Mouse (Mus musculus): ENCODE data around the gene Nrarp. TPM values are rescaled to one million over a fixed set of nuclear protein-coding genes. Genes with fewer than 3 reads are reported as not detected.

Gene Nrarp
- polyA plus RNA-seq, 1 experiment from 2014 or later = 11.0 TPM

GRCm38 (mm10) chr2:25171101-25171768, 9.3 kb upstream of the Nrarp start:
- no peak overlapping the region for H3K4me2 ChIP-seq (ENCODE audit: low read depth, low read length)
- no peaks in the 10 kb centered on the region for H3K9me3 ChIP-seq (replicated peaks; ENCODE audit: control insufficient read depth, low read length)
- WGBS = 83% methylated on average over 6 of the region's 6 CpGs
- ATAC-seq (ENCODE audit: insufficient read depth, low FRiP score) = no peak
- H3K4me3 ChIP-seq (replicated peaks; ENCODE audit: low read length) = no peak overlapping the region
- no peak overlapping the region for H3K27ac ChIP-seq (ENCODE audit: low read length)
- no peak overlapping the region for H3K9ac ChIP-seq (ENCODE audit: low read length)
- no peaks in the 10 kb centered on the region for H3K27me3 ChIP-seq (ENCODE audit: control insufficient read depth, insufficient read depth, low read length)
- H3K4me1 ChIP-seq (ENCODE audit: control insufficient read depth, insufficient read depth, low read length) = peaks cover 26% of the 10 kb centered on the region
- no peaks in the 10 kb centered on the region for H3K36me3 ChIP-seq (ENCODE audit: control insufficient read depth, insufficient read depth, low read length)

- H3K4me2 ChIP-seq (ENCODE audit: low read depth, low read length) = no peak overlapping the region
- ATAC-seq (ENCODE audit: insufficient read depth, low FRiP score) = no peak
- H3K9me3 ChIP-seq (replicated peaks; ENCODE audit: control insufficient read depth, low read length) = no peaks in the 10 kb centered on the region
- H3K9ac ChIP-seq (ENCODE audit: low read length) = no peak overlapping the region
- no peak overlapping the region for H3K4me3 ChIP-seq (replicated peaks; ENCODE audit: low read length)
- H3K4me1 ChIP-seq (ENCODE audit: control insufficient read depth, insufficient read depth, low read length) = peaks cover 30% of the 10 kb centered on the region
- whole genome bisulfite sequencing = 86% methylated on average over 1 of the region's 1 CpGs
- H3K27me3 ChIP-seq (ENCODE audit: control insufficient read depth, insufficient read depth, low read length) = no peaks in the 10 kb centered on the region
- H3K36me3 ChIP-seq (ENCODE audit: control insufficient read depth, insufficient read depth, low read length) = no peaks in the 10 kb centered on the region
- H3K27ac ChIP-seq (ENCODE audit: low read length) = peak overlapping the region; percentile 80
Measured at GRCm38 (mm10) chr2:25171769-25172153, 8.8 kb upstream of the Nrarp start.

- peak overlapping the region; percentile 80 for H3K27ac ChIP-seq (ENCODE audit: low read length)
- peaks cover 35% of the 10 kb centered on the region for H3K4me1 ChIP-seq (ENCODE audit: control insufficient read depth, insufficient read depth, low read length)
- H3K36me3 ChIP-seq (ENCODE audit: control insufficient read depth, insufficient read depth, low read length) = no peaks in the 10 kb centered on the region
- H3K9ac ChIP-seq (ENCODE audit: low read length) = peak overlapping the region; percentile 23; the same call in 1 of the 2 replicates
- ATAC-seq (ENCODE audit: insufficient read depth, low FRiP score) = peak; percentile 68
- WGBS = 49% methylated on average over 8 of the region's 8 CpGs
- H3K4me2 ChIP-seq (ENCODE audit: low read depth, low read length) = peak overlapping the region; percentile 4; the same call in 1 of the 2 replicates
- no peaks in the 10 kb centered on the region for H3K27me3 ChIP-seq (ENCODE audit: control insufficient read depth, insufficient read depth, low read length)
- no peaks in the 10 kb centered on the region for H3K9me3 ChIP-seq (replicated peaks; ENCODE audit: control insufficient read depth, low read length)
- no peak overlapping the region for H3K4me3 ChIP-seq (replicated peaks; ENCODE audit: low read length)
Measured at GRCm38 (mm10) chr2:25172629-25173028, 7.9 kb upstream of the Nrarp start.

- Histone ChIP-seq H3K9ac (ENCODE audit: low read length) (no peak overlapping the region), H3K4me3 (replicated peaks; ENCODE audit: low read length) (no peak overlapping the region), H3K36me3 (ENCODE audit: control insufficient read depth, insufficient read depth, low read length) (no peaks in the 10 kb centered on the region), H3K9me3 (replicated peaks; ENCODE audit: control insufficient read depth, low read length) (no peaks in the 10 kb centered on the region), H3K4me1 (ENCODE audit: control insufficient read depth, insufficient read depth, low read length) (peaks cover 34% of the 10 kb centered on the region), H3K27ac (ENCODE audit: low read length) (no peak overlapping the region), H3K4me2 (ENCODE audit: low read depth, low read length) (no peak overlapping the region), H3K27me3 (ENCODE audit: control insufficient read depth, insufficient read depth, low read length) (no peaks in the 10 kb centered on the region)
- 96% methylated on average over 4 of the region's 4 CpGs for WGBS
- ATAC-seq (ENCODE audit: insufficient read depth, low FRiP score) = no peak
Measured at GRCm38 (mm10) chr2:25173821-25174220, 6.7 kb upstream of the Nrarp start.

GRCm38 (mm10) chr2:25174866-25175689, 5.5 kb upstream of the Nrarp start:
- no peak for ATAC-seq (ENCODE audit: insufficient read depth, low FRiP score)
- Histone ChIP-seq H3K9me3 (replicated peaks; ENCODE audit: control insufficient read depth, low read length) (no peaks in the 10 kb centered on the region), H3K9ac (ENCODE audit: low read length) (no peak overlapping the region), H3K4me3 (replicated peaks; ENCODE audit: low read length) (no peak overlapping the region), H3K36me3 (ENCODE audit: control insufficient read depth, insufficient read depth, low read length) (no peaks in the 10 kb centered on the region), H3K4me1 (ENCODE audit: control insufficient read depth, insufficient read depth, low read length) (peaks cover 31% of the 10 kb centered on the region), H3K27ac (ENCODE audit: low read length) (no peak overlapping the region), H3K27me3 (ENCODE audit: control insufficient read depth, insufficient read depth, low read length) (peaks cover 5% of the 10 kb centered on the region; the same call in 1 of the 2 replicates), H3K4me2 (ENCODE audit: low read depth, low read length) (no peak overlapping the region)
- 52% methylated on average over 7 of the region's 7 CpGs for WGBS

DNA sequence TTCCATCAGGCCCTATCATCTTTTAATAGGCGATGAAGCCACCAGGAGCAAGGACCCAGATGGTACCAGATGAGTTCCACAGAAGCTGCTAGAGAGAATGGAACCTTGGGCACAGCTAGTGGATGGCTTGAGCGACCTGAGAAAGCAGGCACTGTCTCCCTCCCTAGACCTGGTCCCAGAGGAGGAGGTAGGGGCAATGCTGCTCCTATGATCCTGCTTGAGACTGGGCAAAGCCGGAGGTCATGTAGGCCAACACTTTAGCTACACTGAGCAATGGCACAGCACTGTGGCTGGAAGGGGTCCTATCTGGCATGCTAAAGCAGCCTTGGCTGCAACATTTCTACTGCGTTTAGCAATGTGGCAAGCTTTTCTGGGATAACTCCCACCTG, 4.9 kb upstream of the Nrarp start:
- Histone ChIP-seq H3K4me2 (ENCODE audit: low read depth, low read length) (no peak overlapping the region), H3K4me3 (replicated peaks; ENCODE audit: low read length) (no peak overlapping the region), H3K4me1 (ENCODE audit: control insufficient read depth, insufficient read depth, low read length) (peaks cover 32% of the 10 kb centered on the region), H3K9ac (ENCODE audit: low read length) (0 out of 2 replicates have a peak overlapping the region, but pooled peaks have one; percentile 4), H3K27me3 (ENCODE audit: control insufficient read depth, insufficient read depth, low read length) (peaks cover 6% of the 10 kb centered on the region), H3K27ac (ENCODE audit: low read length) (no peak overlapping the region), H3K9me3 (replicated peaks; ENCODE audit: control insufficient read depth, low read length) (no peaks in the 10 kb centered on the region), H3K36me3 (ENCODE audit: control insufficient read depth, insufficient read depth, low read length) (no peaks in the 10 kb centered on the region)
- ATAC-seq (ENCODE audit: insufficient read depth, low FRiP score) = no peak
- 80% methylated on average over 4 of the region's 4 CpGs for WGBS

GRCm38 (mm10) chr2:25176573-25176972, 4.0 kb upstream of the Nrarp start:
- Histone ChIP-seq H3K36me3 (ENCODE audit: control insufficient read depth, insufficient read depth, low read length) (no peaks in the 10 kb centered on the region), H3K4me1 (ENCODE audit: control insufficient read depth, insufficient read depth, low read length) (peaks cover 36% of the 10 kb centered on the region), H3K27me3 (ENCODE audit: control insufficient read depth, insufficient read depth, low read length) (peaks cover 9% of the 10 kb centered on the region), H3K9ac (ENCODE audit: low read length) (no peak overlapping the region), H3K27ac (ENCODE audit: low read length) (peak overlapping the region; percentile 64), H3K4me3 (replicated peaks; ENCODE audit: low read length) (no peak overlapping the region), H3K4me2 (ENCODE audit: low read depth, low read length) (no peak overlapping the region), H3K9me3 (replicated peaks; ENCODE audit: control insufficient read depth, low read length) (no peaks in the 10 kb centered on the region)
- ATAC-seq (ENCODE audit: insufficient read depth, low FRiP score) = no peak
- WGBS = 44% methylated on average over 6 of the region's 6 CpGs

DNA sequence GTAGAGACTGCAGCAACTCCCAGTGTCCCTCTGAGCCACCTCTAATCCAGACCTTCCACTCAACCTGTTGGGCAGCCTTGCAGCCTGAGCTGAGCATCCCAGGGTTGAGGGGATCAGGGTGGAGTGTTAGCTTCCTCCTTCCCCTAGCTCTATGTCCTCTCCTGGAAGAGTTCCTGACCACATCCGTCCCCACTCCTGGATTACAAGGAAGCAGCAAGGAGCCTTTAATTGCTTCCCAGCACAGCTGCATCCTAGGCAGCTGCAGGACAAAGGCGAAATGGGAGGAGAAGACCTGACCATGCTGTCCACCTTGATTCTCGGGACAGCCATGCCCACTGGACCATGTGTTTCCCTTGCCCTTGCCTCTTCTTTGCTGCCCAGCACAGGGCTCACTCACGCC, 3.5 kb upstream of the Nrarp start:
- no peak overlapping the region for H3K4me3 ChIP-seq (replicated peaks; ENCODE audit: low read length)
- no peaks in the 10 kb centered on the region for H3K36me3 ChIP-seq (ENCODE audit: control insufficient read depth, insufficient read depth, low read length)
- peaks cover 36% of the 10 kb centered on the region for H3K4me1 ChIP-seq (ENCODE audit: control insufficient read depth, insufficient read depth, low read length)
- no peak for ATAC-seq (ENCODE audit: insufficient read depth, low FRiP score)
- H3K27me3 ChIP-seq (ENCODE audit: control insufficient read depth, insufficient read depth, low read length) = peaks cover 9% of the 10 kb centered on the region
- WGBS = 50% methylated on average over 4 of the region's 4 CpGs
- H3K27ac ChIP-seq (ENCODE audit: low read length) = peak overlapping the region; percentile 64
- peak overlapping the region; percentile 30; the same call in 1 of the 2 replicates for H3K4me2 ChIP-seq (ENCODE audit: low read depth, low read length)
- peak overlapping the region; percentile 6; the same call in 1 of the 2 replicates for H3K9ac ChIP-seq (ENCODE audit: low read length)
- H3K9me3 ChIP-seq (replicated peaks; ENCODE audit: control insufficient read depth, low read length) = no peaks in the 10 kb centered on the region

- 0 out of 2 replicates have a peak, but pooled peaks have one; percentile 6 for ATAC-seq (ENCODE audit: insufficient read depth, low FRiP score)
- Histone ChIP-seq H3K27ac (ENCODE audit: low read length) (peak overlapping the region; percentile 64), H3K4me1 (ENCODE audit: control insufficient read depth, insufficient read depth, low read length) (peaks cover 36% of the 10 kb centered on the region), H3K36me3 (ENCODE audit: control insufficient read depth, insufficient read depth, low read length) (no peaks in the 10 kb centered on the region), H3K4me3 (replicated peaks; ENCODE audit: low read length) (no peak overlapping the region), H3K4me2 (ENCODE audit: low read depth, low read length) (peak overlapping the region; percentile 30; the same call in 1 of the 2 replicates), H3K27me3 (ENCODE audit: control insufficient read depth, insufficient read depth, low read length) (peaks cover 12% of the 10 kb centered on the region), H3K9me3 (replicated peaks; ENCODE audit: control insufficient read depth, low read length) (no peaks in the 10 kb centered on the region), H3K9ac (ENCODE audit: low read length) (peak overlapping the region; percentile 6; the same call in 1 of the 2 replicates)
- WGBS = 10% methylated on average over 6 of the region's 6 CpGs
Measured at GRCm38 (mm10) chr2:25177685-25178084, 2.9 kb upstream of the Nrarp start.

All from stomach, embryonic 16.5 days (tissue).